In genomic region chr19:56954857-56955256, GRCm38 (mm10) we compare ENCODE assay signal across 19 mouse cellular contexts.
"Had no signal": no experiment of that assay in that cellular context is flagged by ENCODE, and none has a peak within 500 bp of the region (broad histone marks: within the 10 kb centered on the region; RNA-seq: fewer than 3 reads in every experiment).

No protein-coding gene starts in this region.

- H3K27ac ChIP-seq: limb, embryonic 15.5 days; liver, embryonic 13.5 days; liver, embryonic 15.5 days; midbrain, embryonic 10.5 days; midbrain, embryonic 12.5 days; neural tube, embryonic 13.5 days had no signal

- H3K4me2 ChIP-seq: limb, embryonic 15.5 days; liver, embryonic 11.5 days; liver, embryonic 13.5 days; liver, embryonic 15.5 days; midbrain, embryonic 12.5 days; neural tube, embryonic 13.5 days; neural tube, embryonic 15.5 days had no signal

- DNase-seq: liver, embryonic 13.5 days; midbrain, embryonic 14.5 days; retina, postnatal 1 day; right cerebral cortex, adult 18-20 months; right cerebral cortex, postnatal 25 days; right cerebral cortex, postnatal 4 days; spleen, adult 18-20 months; thymus, adult 18-20 months; thymus, postnatal 14 days; thymus, postnatal 36 days had no signal

- H3K36me3 ChIP-seq: limb, embryonic 15.5 days; liver, embryonic 13.5 days; liver, embryonic 15.5 days; midbrain, embryonic 10.5 days; midbrain, embryonic 12.5 days; neural tube, embryonic 13.5 days; neural tube, embryonic 15.5 days had no signal

- H3K9me3 ChIP-seq: limb, embryonic 15.5 days; liver, embryonic 13.5 days; liver, embryonic 15.5 days; midbrain, embryonic 10.5 days; midbrain, embryonic 12.5 days; neural tube, embryonic 13.5 days; neural tube, embryonic 15.5 days had no signal

- H3K4me1 ChIP-seq: limb, embryonic 15.5 days; liver, embryonic 13.5 days; liver, embryonic 15.5 days had no signal

- H3K4me3 ChIP-seq: limb, embryonic 15.5 days; liver, embryonic 13.5 days; liver, embryonic 15.5 days; midbrain, embryonic 10.5 days; midbrain, embryonic 12.5 days; myocyte; neural tube, embryonic 13.5 days; neural tube, embryonic 15.5 days had no signal

- ATAC-seq: midbrain, embryonic 16.5 days had no signal

- H3K9ac ChIP-seq: limb, embryonic 15.5 days; liver, embryonic 13.5 days; liver, embryonic 15.5 days; midbrain, embryonic 12.5 days; neural tube, embryonic 13.5 days; neural tube, embryonic 15.5 days had no signal

- H3K27me3 ChIP-seq: limb, embryonic 15.5 days; liver, embryonic 13.5 days; liver, embryonic 15.5 days; midbrain, embryonic 12.5 days; neural tube, embryonic 13.5 days; neural tube, embryonic 15.5 days had no signal
